8 mouse cellular contexts compared by ENCODE assay signal in genomic region chr9:48893986-48894385, GRCm38 (mm10). TPM values are rescaled to one million over a fixed set of nuclear protein-coding genes. Genes with fewer than 3 reads are reported as not detected.
A peak's percentile ranks its signal among the peaks of the same experiment; 100 is the strongest.
DNase-seq lines count a peak whose midpoint lies in the region; ATAC-seq and TF ChIP-seq lines count a peak whose summit lies in the region.

No protein-coding gene starts in this region.

- no peak for ATAC-seq in kidney, embryonic 15.5 days (replicated peaks; ENCODE audit: low FRiP score)
- 0 out of 2 replicates have a peak, but pooled peaks have one; percentile 47 for ATAC-seq in forebrain, embryonic 11.5 days (replicated peaks; ENCODE audit: low FRiP score)
- 0 out of 2 replicates have a peak, but pooled peaks have one; percentile 35 for ATAC-seq in hindbrain, embryonic 12.5 days (ENCODE audit: low FRiP score)
- ATAC-seq in midbrain, embryonic 15.5 days (replicated peaks), result peak; percentile 57; the same call in 1 of the 2 replicates
- ATAC-seq in stomach, postnatal 0 days (ENCODE audit: low FRiP score, low TSS enrichment), result peak; percentile 45; the same call in 1 of the 2 replicates

- peak; percentile 75 for TF ChIP-seq CTCF in kidney, adult 2 months (conservative IDR thresholded peaks at IDR 0.05; ENCODE audit: insufficient read depth, insufficient read length, low read depth, low read length)
- peak; percentile 88 for TF ChIP-seq CTCF in stomach, postnatal 0 days (IDR thresholded peaks at IDR 0.05; ENCODE audit: low read depth)

- no peak overlapping the region for H3K4me3 ChIP-seq in kidney, adult 2 months (ENCODE audit: insufficient read depth, low read depth, low read length)
- H3K4me3 ChIP-seq in kidney, embryonic 15.5 days (replicated peaks), result no peak overlapping the region
- no peak overlapping the region for H3K4me3 ChIP-seq in forebrain, embryonic 11.5 days (ENCODE audit: low read depth, low read length)
- H3K4me3 ChIP-seq in hindbrain, embryonic 12.5 days, result no peak overlapping the region
- H3K4me3 ChIP-seq in midbrain, embryonic 15.5 days, result no peak overlapping the region
- H3K4me3 ChIP-seq in stomach, postnatal 0 days (ENCODE audit: low read depth, low read length), result no peak overlapping the region

- H3K9me3 ChIP-seq in kidney, embryonic 15.5 days (replicated peaks), result no peaks in the 10 kb centered on the region
- no peaks in the 10 kb centered on the region for H3K9me3 ChIP-seq in forebrain, embryonic 11.5 days (ENCODE audit: control insufficient read depth, low read length)
- no peaks in the 10 kb centered on the region for H3K9me3 ChIP-seq in hindbrain, embryonic 12.5 days (replicated peaks)
- no peaks in the 10 kb centered on the region for H3K9me3 ChIP-seq in midbrain, embryonic 15.5 days
- H3K9me3 ChIP-seq in stomach, postnatal 0 days (ENCODE audit: control insufficient read depth, low read length), result no peaks in the 10 kb centered on the region

- no peak overlapping the region for H3K9ac ChIP-seq in kidney, embryonic 15.5 days
- H3K9ac ChIP-seq in forebrain, embryonic 11.5 days (ENCODE audit: low read length), result no peak overlapping the region
- no peak overlapping the region for H3K9ac ChIP-seq in hindbrain, embryonic 12.5 days
- H3K9ac ChIP-seq in midbrain, embryonic 15.5 days, result no peak overlapping the region
- H3K9ac ChIP-seq in stomach, postnatal 0 days (ENCODE audit: low read length), result no peak overlapping the region

- H3K27me3 ChIP-seq in kidney, adult 2 months (replicated peaks; ENCODE audit: control insufficient read depth, insufficient read depth, low read length), result no peaks in the 10 kb centered on the region
- peaks cover 19% of the 10 kb centered on the region for H3K27me3 ChIP-seq in kidney, embryonic 15.5 days
- no peaks in the 10 kb centered on the region; the same call in 1 of the 2 replicates for H3K27me3 ChIP-seq in forebrain, embryonic 11.5 days (ENCODE audit: control insufficient read depth, insufficient read depth, low read length)
- H3K27me3 ChIP-seq in hindbrain, embryonic 12.5 days, result peaks cover 7% of the 10 kb centered on the region
- no peaks in the 10 kb centered on the region; the same call in none of the 2 replicates for H3K27me3 ChIP-seq in midbrain, embryonic 15.5 days (replicated peaks)
- no peaks in the 10 kb centered on the region for H3K27me3 ChIP-seq in stomach, postnatal 0 days (ENCODE audit: control insufficient read depth, insufficient read depth, low read length)

- H3K4me2 ChIP-seq in kidney, embryonic 15.5 days, result no peak overlapping the region
- no peak overlapping the region for H3K4me2 ChIP-seq in forebrain, embryonic 11.5 days (ENCODE audit: low read depth, low read length, severe bottlenecking)
- no peak overlapping the region for H3K4me2 ChIP-seq in hindbrain, embryonic 12.5 days (replicated peaks)
- H3K4me2 ChIP-seq in midbrain, embryonic 15.5 days, result no peak overlapping the region
- no peak overlapping the region for H3K4me2 ChIP-seq in stomach, postnatal 0 days (replicated peaks; ENCODE audit: low read depth)

- TF ChIP-seq POLR2A in kidney, adult 2 months (IDR thresholded peaks at IDR 0.05; ENCODE audit: low read depth, low read length), result no peak

- TF ChIP-seq EP300 in stomach, postnatal 0 days (optimal IDR thresholded peaks at IDR 0.05), result no peak

- no peak overlapping the region for H3K27ac ChIP-seq in kidney, adult 2 months (ENCODE audit: insufficient read depth, low read depth, low read length)
- no peak overlapping the region for H3K27ac ChIP-seq in kidney, embryonic 15.5 days
- no peak overlapping the region; the same call in 1 of the 2 replicates for H3K27ac ChIP-seq in forebrain, embryonic 11.5 days (ENCODE audit: low read depth, low read length)
- H3K27ac ChIP-seq in hindbrain, embryonic 12.5 days, result no peak overlapping the region
- H3K27ac ChIP-seq in midbrain, embryonic 15.5 days, result no peak overlapping the region
- no peak overlapping the region for H3K27ac ChIP-seq in stomach, postnatal 0 days (replicated peaks)

- no peaks in the 10 kb centered on the region for H3K36me3 ChIP-seq in kidney, adult 2 months (ENCODE audit: control insufficient read depth, insufficient read depth, low read length)
- H3K36me3 ChIP-seq in kidney, embryonic 15.5 days, result no peaks in the 10 kb centered on the region
- H3K36me3 ChIP-seq in forebrain, embryonic 11.5 days (ENCODE audit: control insufficient read depth, insufficient read depth, low read length), result no peaks in the 10 kb centered on the region
- H3K36me3 ChIP-seq in hindbrain, embryonic 12.5 days, result no peaks in the 10 kb centered on the region
- no peaks in the 10 kb centered on the region for H3K36me3 ChIP-seq in midbrain, embryonic 15.5 days (replicated peaks)
- H3K36me3 ChIP-seq in stomach, postnatal 0 days (ENCODE audit: control insufficient read depth, insufficient read depth, low read length), result no peaks in the 10 kb centered on the region

- no peaks in the 10 kb centered on the region for H3K4me1 ChIP-seq in kidney, adult 2 months (ENCODE audit: control insufficient read depth, insufficient read depth, low read length)
- H3K4me1 ChIP-seq in kidney, embryonic 15.5 days, result no peaks in the 10 kb centered on the region
- peaks cover 18% of the 10 kb centered on the region for H3K4me1 ChIP-seq in forebrain, embryonic 11.5 days (replicated peaks; ENCODE audit: control insufficient read depth, insufficient read depth, low read length)
- peaks cover 23% of the 10 kb centered on the region for H3K4me1 ChIP-seq in hindbrain, embryonic 12.5 days
- peaks cover 11% of the 10 kb centered on the region for H3K4me1 ChIP-seq in midbrain, embryonic 15.5 days
- no peaks in the 10 kb centered on the region for H3K4me1 ChIP-seq in stomach, postnatal 0 days (replicated peaks; ENCODE audit: control insufficient read depth, insufficient read depth)

- peak; percentile 66 for DNase-seq in kidney, adult 2 months
- peak; percentile 58 for DNase-seq in c-Kit-positive CD71-positive TER-119-negative erythroid progenitor cells, embryonic 14.5 days (ENCODE audit: low read depth)
- DNase-seq in forebrain, embryonic 11.5 days (ENCODE audit: low spot score), result peak; percentile 88
- DNase-seq in left cerebral cortex, postnatal 10 days (ENCODE audit: extremely low spot score in 1 of 2, low spot score in 2 of 2), result peak; percentile 66 to 79
- DNase-seq in stomach, postnatal 0 days (ENCODE audit: low spot score), result peak; percentile 75

- WGBS in kidney, adult 2 months, result 27% methylated on average over 3 of the region's 3 CpGs
- 29% methylated on average over 3 of the region's 3 CpGs for WGBS in kidney, embryonic 15.5 days
- 33% methylated on average over 3 of the region's 3 CpGs for WGBS in forebrain, embryonic 11.5 days
- 31% methylated on average over 3 of the region's 3 CpGs for WGBS in hindbrain, embryonic 12.5 days
- WGBS in midbrain, embryonic 15.5 days, result 30% methylated on average over 3 of the region's 3 CpGs
- 30% methylated on average over 3 of the region's 3 CpGs for WGBS in stomach, postnatal 0 days

- intact Hi-C loops in left cerebral cortex, postnatal 10 days (cut with DNase I), result loop anchor here (1.0 to 5.0 kb wide), 2 partner anchors 78 to 248 kb away; no protein-coding TSS in a partner anchor

RNA-seq across cellular contexts. Expression of gene Htr3a, which starts 16.9 kb away (rescaled TPM):
- 1.4 and 2.5 TPM in 2 replicates for polyA plus RNA-seq in kidney, adult 2 months (2012; rRNA removed)
- 0.86 and 0.90 TPM in 2 replicates for polyA plus RNA-seq in kidney, embryonic 15.5 days (2015; fragmentation: Nextera tagmentation; extraction: Ambion mirVana)
- 0.39 and 0.43 TPM in 2 replicates for polyA plus RNA-seq in forebrain, embryonic 11.5 days (2014; fragmentation: Nextera tagmentation; extraction: Ambion mirVana)
- polyA plus RNA-seq in hindbrain, embryonic 12.5 days (2016; fragmentation: Nextera tagmentation; extraction: Ambion mirVana), result 2.3 and 2.4 TPM in 2 replicates
- total RNA-seq in left cerebral cortex, postnatal 10 days (2021), result 1 to 10 TPM; 3.5 to 4.1 TPM
- 0.79 and 1.5 TPM in 2 replicates for polyA plus RNA-seq in midbrain, embryonic 15.5 days (2015; fragmentation: Nextera tagmentation; extraction: Ambion mirVana)
- 1.3 and 1.4 TPM in 2 replicates for polyA plus RNA-seq in stomach, postnatal 0 days (2015; fragmentation: Nextera tagmentation; extraction: Ambion mirVana)

RNA-seq across cellular contexts. Expression of gene Zbtb16, which starts 58.0 kb away (rescaled TPM):
- polyA plus RNA-seq in kidney, adult 2 months (2012; rRNA removed), result 3.0 and 3.1 TPM in 2 replicates
- 1.2 and 2.1 TPM in 2 replicates for polyA plus RNA-seq in kidney, embryonic 15.5 days (2015; fragmentation: Nextera tagmentation; extraction: Ambion mirVana)
- 6.6 TPM in 2 replicates for polyA plus RNA-seq in forebrain, embryonic 11.5 days (2014; fragmentation: Nextera tagmentation; extraction: Ambion mirVana)
- 6.8 and 6.9 TPM in 2 replicates for polyA plus RNA-seq in hindbrain, embryonic 12.5 days (2016; fragmentation: Nextera tagmentation; extraction: Ambion mirVana)
- total RNA-seq in left cerebral cortex, postnatal 10 days (2021), result 10 to 100 TPM; 32.2 to 47.0 TPM
- polyA plus RNA-seq in midbrain, embryonic 15.5 days (2015; fragmentation: Nextera tagmentation; extraction: Ambion mirVana), result 7.9 and 8.0 TPM in 2 replicates
- 1.2 and 1.7 TPM in 2 replicates for polyA plus RNA-seq in stomach, postnatal 0 days (2015; fragmentation: Nextera tagmentation; extraction: Ambion mirVana)
